Mouse (Mus musculus) brain, embryonic 14.5 days (tissue): ENCODE measurements around the gene Cops7a.

Experiments
- CTCF ChIP-seq: fragments of 200-500 bp; IDR thresholded peaks from 2 replicates; pipeline ENCODE4 v1.5.1; 2012; ENCODE audit warnings: inconsistent platforms, mild to moderate bottlenecking, moderate library complexity, borderline replicate concordance; ENCODE audit not compliant: insufficient read depth, insufficient read length; ENCODE audit errors: extremely low read depth
- POLR2A ChIP-seq: fragments of 200-500 bp; IDR thresholded peaks from 2 replicates; pipeline ENCODE4 v1.6.1; 2012; ENCODE audit warnings: mild to moderate bottlenecking, inconsistent platforms, borderline replicate concordance; ENCODE audit not compliant: poor library complexity, insufficient read depth, insufficient read length, severe bottlenecking; ENCODE audit errors: extremely low read depth

- TF ChIP-seq CTCF = no peak
- TF ChIP-seq POLR2A = no peak
These were observed 38.4 kb upstream of the Cops7a start for GRCm38 (mm10) chr6:125003706-125004105.
